Mouse (Mus musculus): ENCODE data around the gene Pid1.

- TF ChIP-seq CTCF (IDR thresholded peaks at IDR 0.05; ENCODE audit: insufficient read depth, low read length) (no peak), POLR2A (IDR thresholded peaks at IDR 0.05; ENCODE audit: borderline replicate concordance, extremely low read depth, low read depth, low read length) (no peak)
Measured at GRCm38 (mm10) chr1:84241192-84241828, 122.7 kb downstream of the Pid1 start.

Measured in lung, adult 2 months (tissue).